Mouse (Mus musculus): ENCODE data around the gene Adcy1.

The Adcy1 gene

DNA sequence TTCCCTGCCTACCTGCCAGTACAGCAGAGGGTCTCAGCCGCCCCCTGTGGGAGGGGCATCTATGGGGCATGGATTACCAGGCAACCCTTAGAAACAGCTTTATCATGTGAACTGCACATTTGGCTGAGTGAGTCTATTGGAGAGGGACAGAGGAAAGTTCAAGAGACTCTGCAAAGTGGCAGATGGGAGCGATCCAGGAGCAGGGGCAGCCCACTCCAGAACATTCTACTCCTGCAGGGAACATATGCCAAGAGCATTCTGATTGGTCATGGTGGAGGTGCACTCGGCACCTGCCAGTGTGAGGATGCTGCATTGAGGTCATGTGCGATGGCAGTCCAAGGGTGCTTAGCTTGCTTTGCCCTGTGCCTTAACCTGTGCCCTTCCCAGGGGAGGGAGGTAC is 6.5 kb downstream of the Adcy1 start:
- no peak for DNase-seq (ENCODE audit: low spot score)

DNA sequence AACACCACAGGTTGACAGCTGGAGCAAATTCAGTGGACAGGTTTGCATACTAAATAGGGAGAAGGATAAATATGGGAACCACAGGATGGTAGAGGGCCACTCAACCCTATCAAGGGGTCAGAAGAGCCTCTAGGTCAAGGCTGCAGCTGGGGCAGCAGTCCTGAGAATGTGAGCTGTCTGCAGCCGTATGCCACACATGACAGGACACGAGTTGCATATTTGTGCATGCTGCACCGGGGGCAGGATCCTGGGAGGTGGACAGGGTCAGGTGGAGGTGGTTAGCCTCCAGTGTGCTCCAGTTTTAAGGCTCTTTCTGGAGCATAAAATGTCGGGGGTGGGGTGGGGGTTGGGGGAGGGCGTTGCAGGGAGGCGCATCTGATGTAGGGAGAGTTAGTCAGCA is 8.3 kb downstream of the Adcy1 start:
- DNase-seq (ENCODE audit: low spot score) = no peak

DNA sequence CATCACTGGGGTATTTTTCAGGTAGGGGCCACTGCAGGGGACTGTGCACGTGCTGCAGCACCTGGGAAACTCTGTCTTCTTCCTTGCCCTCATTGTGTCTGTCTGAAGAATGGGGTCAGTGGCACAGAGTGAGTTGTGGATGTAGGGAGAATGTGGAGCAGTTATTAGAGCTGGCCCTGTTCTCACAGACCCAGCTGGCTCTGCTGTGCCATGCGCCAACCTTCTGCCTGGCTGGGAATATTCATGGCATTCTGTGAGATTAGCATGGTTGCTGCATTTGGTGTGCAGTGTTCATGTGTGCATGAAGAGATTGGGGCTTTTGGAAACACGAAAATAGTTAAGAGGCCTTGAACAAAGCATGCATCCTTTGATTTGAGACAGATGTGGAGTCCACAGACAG is 10.3 kb downstream of the Adcy1 start:
- DNase-seq (ENCODE audit: low spot score) = no peak

DNA sequence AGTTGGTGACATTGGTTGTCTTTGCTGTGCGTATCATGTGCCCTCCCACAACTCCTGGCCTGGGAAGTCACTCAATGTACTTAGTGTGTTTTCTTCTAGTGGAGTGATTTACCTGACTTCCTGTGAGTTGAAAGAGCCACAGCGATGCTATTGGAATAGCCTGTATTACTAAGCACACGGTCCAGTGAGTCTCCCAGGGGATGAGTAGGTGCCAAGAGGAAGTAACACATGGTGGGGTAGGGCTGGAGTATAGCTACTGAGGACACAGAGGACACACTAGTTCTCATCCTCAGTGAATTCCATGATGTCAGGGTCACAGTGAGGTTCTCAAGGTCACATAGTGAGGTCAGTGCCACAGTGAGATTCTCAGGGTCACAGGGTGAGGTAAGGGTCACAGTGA is 13.2 kb downstream of the Adcy1 start:
- DNase-seq (ENCODE audit: low spot score) = no peak

DNA sequence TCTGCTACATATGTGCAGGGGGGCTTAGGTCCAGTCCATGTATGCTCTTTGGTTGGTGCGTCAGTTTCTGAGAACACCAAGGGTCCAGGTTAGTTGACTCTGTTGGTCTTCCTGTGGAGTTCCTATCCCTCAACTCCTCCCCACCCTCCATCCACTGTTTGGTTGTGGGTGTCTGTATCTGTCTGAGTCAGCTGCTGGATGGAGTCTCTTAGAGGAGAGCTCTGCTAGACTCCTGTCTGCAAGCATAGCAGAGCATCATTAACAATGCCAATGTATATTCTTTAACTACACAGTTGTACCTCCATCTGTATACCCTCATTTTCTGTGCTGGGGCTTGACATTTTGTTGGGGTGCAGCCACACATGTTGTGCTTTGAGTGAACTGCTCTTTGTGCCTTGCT is 18.6 kb downstream of the Adcy1 start:
- DNase-seq (ENCODE audit: low spot score) = no peak

DNA sequence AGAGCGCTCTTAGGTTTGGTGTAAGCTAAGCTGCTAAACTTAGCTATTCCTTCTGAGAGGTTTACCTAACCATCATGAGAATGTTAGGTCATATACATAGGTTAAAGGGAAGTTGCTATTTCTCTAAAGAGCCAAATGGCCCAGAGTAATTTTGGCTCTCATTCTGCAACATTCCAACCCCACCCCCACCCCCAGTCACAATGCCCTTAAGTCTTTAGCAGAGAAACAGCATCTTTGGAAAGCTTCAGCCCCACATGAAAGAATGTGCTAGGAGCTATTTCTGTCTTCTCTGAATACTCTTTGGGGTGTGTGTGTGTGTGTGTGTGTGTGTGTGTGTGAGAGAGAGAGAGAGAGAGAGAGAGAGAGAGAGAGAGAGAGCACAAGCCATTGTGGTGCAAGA is 20.6 kb downstream of the Adcy1 start:
- no peak for DNase-seq (ENCODE audit: low spot score)

DNA sequence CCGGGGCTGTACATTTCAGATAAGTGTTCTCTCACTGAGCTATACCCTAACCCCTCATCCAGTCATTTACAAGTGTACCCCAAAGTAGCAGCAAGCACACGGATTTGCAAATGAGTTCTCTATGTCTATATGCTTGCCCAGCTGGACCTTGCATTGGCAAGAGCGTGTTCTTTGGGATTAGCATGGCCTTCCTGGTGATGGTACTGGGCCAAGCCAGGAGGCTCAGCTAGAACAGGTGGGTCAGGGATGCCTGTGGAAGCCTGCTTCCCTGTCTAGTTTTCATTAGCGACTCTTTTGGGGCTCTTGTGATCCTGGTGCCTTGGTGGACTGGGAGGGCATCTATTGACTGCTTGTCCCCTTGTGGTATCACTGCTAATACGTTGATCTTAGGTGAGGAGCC is 21.9 kb downstream of the Adcy1 start:
- no peak for DNase-seq (ENCODE audit: low spot score)

DNA sequence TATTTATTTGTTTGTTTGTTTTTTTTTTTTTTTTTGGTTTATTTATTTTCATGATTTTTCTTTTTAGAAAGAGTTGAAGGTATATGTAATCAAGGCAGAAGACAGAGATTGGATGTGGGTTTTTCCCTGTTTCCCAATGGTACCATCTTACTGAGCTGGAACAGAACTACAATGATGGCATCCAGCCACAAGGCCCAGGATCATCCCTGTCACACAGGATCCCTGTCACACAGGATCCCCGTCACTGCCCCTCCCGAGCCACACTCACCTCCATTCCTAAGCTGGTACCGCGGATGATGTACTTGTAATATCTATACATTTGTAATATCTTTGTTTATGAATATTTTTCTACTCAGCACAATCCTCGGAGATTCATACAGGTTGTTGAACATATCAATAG is 27.8 kb downstream of the Adcy1 start:
- DNase-seq (ENCODE audit: low spot score) = no peak

DNA sequence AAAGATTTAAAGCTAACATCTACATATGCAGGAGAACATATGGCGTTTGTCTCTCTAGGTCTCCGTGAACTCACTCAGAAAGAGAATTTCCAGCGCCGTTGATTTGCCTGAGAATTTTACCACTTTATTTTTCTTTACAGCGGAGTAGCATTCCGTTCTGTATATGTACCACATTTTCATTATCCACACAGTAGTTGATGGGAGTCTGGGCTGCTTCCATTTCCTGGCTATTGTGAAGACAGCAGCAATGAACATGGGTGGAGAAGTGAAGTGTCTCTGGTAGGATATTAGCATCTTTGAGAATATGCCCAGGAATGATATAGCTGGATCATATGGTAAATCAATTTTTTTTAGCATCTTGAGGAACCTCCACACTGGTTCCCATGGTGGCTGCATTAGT is 31.6 kb downstream of the Adcy1 start:
- DNase-seq (ENCODE audit: low spot score) = no peak

DNA sequence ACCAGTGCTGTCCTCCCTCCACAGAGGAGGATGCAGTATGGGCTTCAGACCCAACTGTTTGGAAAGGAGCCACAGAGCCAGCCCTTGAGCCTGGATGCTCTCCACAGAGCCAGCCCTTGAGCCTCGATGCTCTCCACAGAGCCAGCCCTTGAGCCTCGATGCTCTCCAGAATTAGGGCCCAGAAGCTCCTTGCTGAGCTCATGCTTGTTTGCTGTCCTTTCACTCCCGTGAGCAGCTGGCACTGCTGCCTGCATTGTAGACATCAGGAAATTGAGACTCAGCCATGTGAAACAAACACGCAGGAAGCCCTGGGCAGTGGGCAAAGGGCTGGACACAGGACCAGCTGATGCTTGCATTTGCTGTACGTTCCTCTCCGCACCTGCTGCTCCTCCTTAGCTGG is 38.4 kb downstream of the Adcy1 start:
- DNase-seq (ENCODE audit: low spot score) = no peak

DNA sequence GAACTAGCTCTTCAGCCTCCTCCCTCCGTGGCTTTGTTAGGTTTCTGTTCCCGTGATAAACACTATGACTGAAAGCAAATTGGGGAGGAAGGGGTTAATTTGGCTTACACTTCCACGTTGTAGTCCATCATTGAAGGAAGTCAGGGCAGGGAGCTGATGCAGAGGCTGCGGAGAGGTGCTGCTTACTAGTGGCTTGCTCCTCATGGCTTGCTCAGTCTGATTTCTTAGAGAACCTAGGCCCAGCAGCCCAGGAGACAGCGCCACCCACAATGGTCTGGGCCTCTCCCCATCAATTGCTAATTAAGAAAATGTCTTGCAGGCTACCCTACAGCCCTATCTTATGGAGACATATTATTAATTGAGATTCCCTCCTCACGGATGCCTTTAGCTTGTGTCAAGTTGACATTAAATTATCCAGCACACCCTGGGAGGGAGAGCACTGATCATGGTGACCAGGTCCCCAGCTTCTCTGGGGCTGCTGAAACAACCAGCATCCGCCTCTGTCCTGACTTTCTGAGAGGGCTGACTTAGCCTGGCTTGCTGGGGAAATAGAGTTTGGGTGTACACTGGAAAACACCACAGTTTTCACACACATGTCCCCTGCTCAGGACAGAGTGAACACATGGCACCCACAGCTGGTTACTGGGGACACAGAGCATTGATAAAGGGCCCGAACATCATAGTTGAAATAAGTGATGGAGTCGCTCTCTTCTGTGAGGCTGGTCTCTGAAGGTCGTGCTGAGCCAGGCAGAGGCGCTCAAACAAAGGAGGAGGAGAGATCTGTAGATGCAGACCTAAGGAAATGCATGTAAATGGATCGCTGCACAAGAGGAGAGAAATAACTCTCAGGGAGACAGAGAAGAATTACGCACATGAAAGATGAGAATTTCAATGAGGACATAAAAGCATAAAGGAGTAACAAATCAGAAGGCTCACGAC is 39.2 kb downstream of the Adcy1 start:
- no peak for DNase-seq (ENCODE audit: low spot score)

DNA sequence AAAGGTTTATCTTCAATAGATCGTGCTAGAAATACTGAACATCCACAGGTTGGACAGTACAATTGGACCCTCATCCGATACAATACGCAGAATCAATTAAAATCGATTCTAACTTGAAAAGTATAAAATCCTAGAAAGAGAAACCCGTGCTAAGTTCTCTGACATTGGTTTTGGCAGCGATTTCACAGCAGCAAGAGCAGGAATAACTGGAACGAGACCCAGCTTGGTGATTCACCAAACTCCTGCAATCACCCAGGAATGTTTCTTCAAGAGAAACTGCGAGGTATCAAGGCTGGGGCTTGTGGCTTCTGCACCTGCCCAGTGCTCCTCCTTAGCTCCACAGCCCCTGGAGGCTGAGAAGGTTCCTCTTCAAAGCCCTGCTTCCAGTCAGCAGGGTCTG is 42.0 kb downstream of the Adcy1 start:
- no peak for DNase-seq (ENCODE audit: low spot score)

DNA sequence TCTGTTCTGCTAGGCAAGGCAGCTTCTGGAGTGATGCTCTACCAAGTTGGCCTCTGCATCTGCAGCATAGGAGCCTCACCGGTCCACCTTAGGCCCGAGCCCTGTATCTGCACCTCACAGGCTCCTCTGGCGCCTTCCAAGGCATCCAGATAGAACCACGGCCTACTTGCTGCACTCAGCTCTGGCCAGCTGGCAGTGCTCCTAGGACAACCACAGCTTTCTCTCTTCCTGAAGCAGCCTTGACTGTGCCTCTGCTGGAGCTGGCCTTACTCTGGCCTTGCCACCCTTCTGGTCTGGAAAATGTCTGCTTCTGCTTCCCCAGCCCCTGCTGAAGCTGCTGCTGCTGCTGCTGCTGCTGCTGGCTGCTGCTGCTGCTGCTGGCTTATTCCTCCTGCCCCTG is 45.8 kb downstream of the Adcy1 start:
- no peak for DNase-seq (ENCODE audit: low spot score)

DNA sequence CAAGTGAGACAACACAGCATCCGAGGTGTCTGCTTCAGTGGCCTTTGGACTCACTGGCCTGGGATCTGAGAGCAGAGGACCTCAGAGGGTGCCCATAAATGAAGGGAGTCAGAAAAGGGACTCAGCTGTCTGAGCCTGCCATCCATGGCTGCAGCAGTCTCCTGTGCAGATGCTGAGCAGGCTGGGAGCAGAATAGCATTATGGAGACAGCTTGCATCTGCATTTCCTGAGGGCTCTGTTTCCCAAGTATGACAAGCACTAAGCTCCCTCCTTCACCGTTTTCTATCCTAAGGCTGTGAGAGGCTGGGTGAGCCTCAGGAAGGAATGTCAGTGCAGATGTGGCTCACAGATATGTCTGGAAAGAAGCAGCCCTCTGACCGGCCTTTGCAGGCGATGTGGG is 49.8 kb downstream of the Adcy1 start:
- DNase-seq (ENCODE audit: low spot score) = no peak

DNA sequence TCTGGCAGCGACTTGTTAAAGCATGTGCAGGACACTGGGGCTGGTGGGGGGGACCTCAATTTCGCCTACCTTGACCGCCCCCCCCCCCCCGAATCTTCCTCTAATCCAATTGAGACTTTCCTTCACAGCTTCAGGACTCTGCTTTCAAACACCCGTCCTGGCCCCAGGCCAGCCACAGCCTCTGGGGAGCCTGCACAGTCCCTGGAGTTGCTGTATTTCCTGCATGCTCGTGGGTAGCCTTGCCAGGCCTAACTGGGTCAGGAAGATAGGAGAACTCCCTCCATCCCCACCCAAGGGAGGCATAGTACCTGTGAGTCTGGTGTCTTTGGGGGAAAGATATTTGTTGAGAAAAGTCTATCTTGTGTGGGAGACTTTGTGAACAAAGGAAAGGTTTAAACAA is 50.4 kb downstream of the Adcy1 start:
- DNase-seq (ENCODE audit: low spot score) = no peak

DNA sequence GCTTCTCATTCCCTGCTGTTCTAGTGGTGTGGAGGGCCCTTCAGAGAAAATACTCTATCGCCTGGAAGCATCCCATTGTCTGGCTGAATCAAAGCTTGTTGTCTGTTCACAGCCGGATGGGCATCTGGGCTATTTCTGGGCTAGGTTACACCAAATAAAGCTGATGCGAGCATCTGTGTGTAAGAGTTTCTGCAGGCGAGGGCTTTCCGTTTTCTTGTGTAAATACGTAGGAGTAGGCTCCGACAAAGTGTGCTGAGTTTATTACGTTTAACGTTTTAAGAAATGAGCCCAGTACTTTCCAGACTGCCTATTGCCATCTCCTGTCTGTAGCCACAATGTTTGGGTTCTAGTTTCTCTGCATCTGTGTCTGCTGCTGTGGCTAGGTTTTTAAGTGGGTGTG is 51.0 kb downstream of the Adcy1 start:
- DNase-seq (ENCODE audit: low spot score) = no peak

DNA sequence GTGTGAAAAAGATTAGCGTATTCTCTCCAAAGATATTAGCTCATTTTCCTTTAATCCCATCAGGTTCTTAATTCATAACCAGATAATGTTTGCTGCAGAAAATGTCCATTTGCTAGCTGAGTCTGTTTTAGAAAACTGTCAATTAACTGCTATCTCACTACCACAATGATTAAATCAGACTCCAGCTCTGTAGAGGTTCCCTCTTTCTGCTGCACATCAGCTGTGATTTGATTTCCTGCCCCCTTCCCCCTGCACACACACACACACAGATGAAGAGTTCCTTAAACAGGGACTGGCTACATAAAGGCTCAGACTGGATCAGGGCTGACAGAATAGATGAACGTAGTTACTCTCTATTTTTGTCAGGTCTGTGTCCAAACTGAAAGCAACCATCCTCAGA is 53.4 kb downstream of the Adcy1 start:
- DNase-seq (ENCODE audit: low spot score) = no peak

DNA sequence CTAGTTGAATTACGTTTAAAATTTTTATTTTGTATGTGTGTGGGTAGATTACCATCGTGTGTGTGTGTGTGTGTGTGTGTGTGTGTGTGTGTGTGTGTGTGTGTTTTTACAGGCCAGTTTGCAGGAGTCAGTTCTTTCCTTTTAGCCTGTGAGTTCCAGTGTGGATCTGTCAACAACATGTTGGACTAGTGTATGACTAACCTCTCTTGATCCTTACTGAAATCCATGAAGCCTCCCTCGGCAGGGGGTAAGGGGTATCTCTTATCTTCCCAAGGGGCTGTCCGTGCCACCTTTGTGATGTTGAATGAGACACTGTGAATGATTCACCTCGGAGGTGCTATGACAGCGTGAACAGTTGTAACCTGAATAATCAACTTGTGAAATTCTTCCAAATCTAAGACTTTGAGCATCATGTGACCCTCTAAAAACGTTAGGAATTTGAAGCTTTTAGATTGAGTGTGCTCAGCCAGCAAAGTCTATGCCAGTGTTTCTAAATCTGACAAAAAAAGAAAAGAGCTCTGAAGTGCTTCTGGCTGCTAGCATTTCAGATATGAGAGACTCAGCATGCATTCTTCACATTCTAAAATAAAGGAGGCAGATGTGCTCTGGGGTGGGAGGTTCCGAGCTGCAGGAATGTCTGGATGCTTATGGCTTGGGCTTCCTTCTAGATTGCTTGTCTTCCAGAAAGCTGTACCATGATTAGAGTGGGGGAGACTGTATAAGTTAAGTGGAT is 66.2 kb downstream of the Adcy1 start:
- DNase-seq (ENCODE audit: low spot score) = no peak

DNA sequence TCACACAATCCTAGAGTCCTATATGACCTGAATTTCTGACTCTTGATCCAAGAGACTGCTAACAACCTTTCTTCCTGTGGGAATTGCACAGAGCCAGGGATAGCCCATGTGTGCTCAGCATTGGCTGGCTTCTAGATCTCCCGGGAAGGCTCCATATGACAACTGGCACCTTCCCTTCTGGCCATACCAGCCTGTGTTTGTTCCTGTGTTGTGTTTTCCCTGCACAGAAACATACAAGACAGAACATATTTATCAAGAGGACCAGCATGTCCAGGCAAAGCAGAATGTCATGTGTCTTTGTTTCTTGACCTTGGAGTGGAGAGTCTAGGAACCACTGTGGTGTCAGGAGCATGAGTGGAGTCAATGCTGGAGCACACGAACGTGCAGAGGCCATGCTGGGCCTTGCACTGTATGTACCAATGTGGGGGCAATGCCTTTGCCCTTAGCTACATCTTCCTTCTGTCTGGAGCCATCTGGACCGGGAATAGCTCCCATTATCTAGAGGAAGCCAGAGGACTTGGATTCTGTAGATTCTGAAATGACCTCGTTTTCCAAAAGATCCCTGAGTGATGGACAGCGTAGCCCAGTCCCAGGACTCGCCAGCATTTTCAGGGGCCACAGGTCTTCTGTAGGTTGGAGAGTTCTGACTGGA is 69.6 kb downstream of the Adcy1 start:
- DNase-seq (ENCODE audit: low spot score) = no peak

DNA sequence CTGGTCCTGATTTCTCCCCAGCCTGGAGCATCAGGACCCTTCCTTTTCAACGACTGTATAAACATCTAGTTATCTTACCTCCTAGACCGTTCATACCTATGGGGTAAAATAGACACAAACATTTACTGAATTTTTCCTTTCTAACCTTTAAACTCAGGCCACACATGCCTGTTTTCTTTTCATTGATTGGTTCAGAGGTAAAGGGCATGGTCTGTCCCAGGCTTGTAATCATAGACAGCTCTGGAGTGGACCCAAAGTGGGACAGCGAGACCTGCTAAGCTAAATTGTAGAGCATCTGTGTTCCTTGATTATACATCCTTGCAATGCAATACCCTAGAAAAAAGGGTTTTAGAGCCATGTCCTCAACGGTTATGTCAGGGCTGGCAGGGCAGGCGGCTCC is 70.4 kb downstream of the Adcy1 start:
- DNase-seq (ENCODE audit: low spot score) = no peak

DNA sequence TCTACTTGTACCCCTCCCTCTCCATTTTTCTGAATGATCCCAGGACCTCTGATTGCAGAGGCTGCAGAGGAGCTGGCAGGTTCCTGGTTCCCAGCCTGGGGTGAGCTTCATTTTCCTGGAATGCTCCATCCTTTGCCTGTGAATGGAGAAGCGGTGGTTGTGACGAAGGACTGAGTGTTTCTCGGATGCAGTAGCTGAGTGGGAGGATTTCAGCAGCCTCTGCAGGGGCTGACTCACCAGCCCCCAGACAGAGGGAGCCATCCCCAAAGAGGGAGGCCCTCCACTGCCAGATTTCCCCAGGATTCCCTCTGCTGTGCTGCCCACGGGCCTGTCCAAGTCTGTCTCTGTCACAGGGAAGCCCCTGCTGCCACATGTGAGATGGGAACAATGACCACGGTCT is 71.0 kb downstream of the Adcy1 start:
- DNase-seq (ENCODE audit: low spot score) = peak; percentile 42

DNA sequence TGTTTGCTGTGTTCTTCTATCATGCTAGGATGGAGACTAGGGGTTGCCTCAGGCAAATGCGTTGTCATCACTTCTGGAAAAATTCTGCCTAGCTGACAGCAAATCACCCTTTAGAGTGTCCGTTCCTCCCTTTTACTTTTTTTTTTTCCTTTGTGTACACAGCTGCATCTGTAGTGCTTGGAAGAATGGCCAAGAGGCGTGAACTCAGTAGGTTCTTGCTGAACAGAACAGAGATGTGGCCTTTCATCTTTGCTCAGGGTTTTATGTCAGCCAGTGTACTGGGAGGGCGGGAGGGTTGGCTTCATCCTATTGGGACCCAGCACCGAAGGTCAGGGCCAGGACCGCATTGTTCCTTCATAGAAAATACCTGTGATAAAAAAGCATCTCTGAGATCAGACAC is 72.0 kb downstream of the Adcy1 start:
- no peak for DNase-seq (ENCODE audit: low spot score)

DNA sequence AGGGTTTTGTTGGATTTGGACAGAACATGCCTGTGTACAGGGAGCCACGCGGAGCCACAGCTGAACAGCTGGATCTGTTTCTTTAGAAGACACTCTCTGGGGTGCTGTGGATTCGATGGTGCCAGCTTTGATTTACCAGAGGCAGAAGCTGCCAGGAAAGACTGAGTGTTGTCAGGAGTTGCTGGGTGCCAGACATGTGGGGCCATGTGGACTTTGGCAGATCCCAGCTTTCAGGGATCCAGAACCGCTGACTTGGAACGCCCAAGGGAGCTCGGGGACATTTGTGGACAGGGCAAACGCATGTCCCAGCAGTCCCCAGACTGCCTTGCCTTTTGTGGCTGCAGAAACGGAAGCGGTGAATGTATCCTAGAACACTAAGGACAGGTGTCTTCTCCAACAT is 72.5 kb downstream of the Adcy1 start:
- DNase-seq (ENCODE audit: low spot score) = no peak
